Mouse (Mus musculus): ENCODE results near the gene Txndc17.

- TF ChIP-seq POLR2A (IDR thresholded peaks at IDR 0.05; ENCODE audit: borderline replicate concordance, insufficient read depth, low read length) (no peak), CTCF (IDR thresholded peaks at IDR 0.05; ENCODE audit: borderline replicate concordance, insufficient read depth, low read depth, low read length) (no peak)
Observed at GRCm38 (mm10) chr11:72226901-72227300, 19.6 kb downstream of the Txndc17 start.

Measured in cerebellum, adult 2 months (tissue).